Mouse (Mus musculus) midbrain, postnatal 0 days (tissue): ENCODE measurements around the gene Pitpnc1. TPM values are rescaled to one million over a fixed set of nuclear protein-coding genes. Genes with fewer than 3 reads are reported as not detected.

Source experiments
- ATAC-seq: fragments of 200-750 bp; cut with Nextera tagmentation; 2 replicates; pipeline ENCODE4 v1.8.0; 2017; ENCODE audit warnings: moderate number of reproducible peaks, mild to moderate bottlenecking, moderate TSS enrichment, moderate library complexity; ENCODE audit not compliant: low FRiP score
- DNase-seq: peaks from one replicate; pipeline ENCODE4 v3.0.0-alpha.2; 2015; ENCODE audit warnings: low spot score
- H3K27ac ChIP-seq: fragments of 300-500 bp; sonication (generic); 2 replicates; pipeline ENCODE4 v1.5.1; 2014; ENCODE audit warnings: low read depth, mild to moderate bottlenecking, low read length, mixed read lengths
- H3K27me3 ChIP-seq: fragments of 300-500 bp; sonication (generic); 2 replicates; pipeline ENCODE4 v1.6.1; 2014; ENCODE audit warnings: low read length, control low read depth, mixed read lengths; ENCODE audit not compliant: insufficient read depth
- H3K36me3 ChIP-seq: fragments of 300-500 bp; sonication (generic); 2 replicates; pipeline ENCODE4 v1.6.1; 2014; ENCODE audit warnings: low read length, control low read depth, mixed read lengths; ENCODE audit not compliant: insufficient read depth
- H3K4me1 ChIP-seq: fragments of 300-500 bp; sonication (generic); 2 replicates; pipeline ENCODE4 v1.6.1; 2014; ENCODE audit warnings: mild to moderate bottlenecking, control low read depth, antibody characterized with exemption, low read length, mixed read lengths; ENCODE audit not compliant: insufficient read depth
- H3K4me2 ChIP-seq: fragments of 300-500 bp; sonication (generic); 2 replicates; pipeline ENCODE4 v1.6.1; 2014; ENCODE audit warnings: low read depth, mild to moderate bottlenecking, low read length, mixed read lengths; ENCODE audit not compliant: poor library complexity, severe bottlenecking
- H3K4me3 ChIP-seq: fragments of 300-500 bp; sonication (generic); 2 replicates; pipeline ENCODE4 v1.5.1; 2014; ENCODE audit warnings: low read depth, mild to moderate bottlenecking, low read length, moderate library complexity
- H3K9ac ChIP-seq: fragments of 300-500 bp; sonication (generic); replicated peaks from 2 replicates; pipeline ENCODE4 v1.6.1; 2014; ENCODE audit warnings: mild to moderate bottlenecking, low read length, moderate library complexity, mixed read lengths; ENCODE audit not compliant: poor library complexity, severe bottlenecking
- H3K9me3 ChIP-seq: fragments of 300-500 bp; sonication (generic); 2 replicates; pipeline ENCODE4 v1.6.1; 2016; ENCODE audit warnings: low read length, control low read depth
- CTCF ChIP-seq: IDR thresholded peaks from 2 replicates; pipeline ENCODE4 v1.5.1; 2016; ENCODE audit warnings: antibody characterized with exemption, mild to moderate bottlenecking
- WGBS: fragments of 180-500 bp; shearing (Covaris S2); extraction: QIAGEN DNeasy Blood & Tissue Kit; methylation state at CpG from one replicate; pipeline ENCODE4 v1.1.7; 2014; 5-methylcytosine and 5-hydroxymethylcytosine counted together
- polyA plus RNA-seq: library from polyadenylated mRNA; unstranded; fragments of >200 nt; fragmentation: Nextera tagmentation; extraction: Ambion mirVana; gene quantifications from 2 replicates; pipeline ENCODE4 v1.2.1, GENCODE M21; 2015
- total RNA-seq: library from RNA; depleted of rRNA; stranded (reverse); fragments of >200 nt; gene quantifications from 2 replicates; pipeline ENCODE4 v1.2.3, GENCODE M21; 2014

The Pitpnc1 gene
- total and polyA plus RNA-seq, 2 experiments from 2014 or later = 54.0 to 56.5 TPM

DNA sequence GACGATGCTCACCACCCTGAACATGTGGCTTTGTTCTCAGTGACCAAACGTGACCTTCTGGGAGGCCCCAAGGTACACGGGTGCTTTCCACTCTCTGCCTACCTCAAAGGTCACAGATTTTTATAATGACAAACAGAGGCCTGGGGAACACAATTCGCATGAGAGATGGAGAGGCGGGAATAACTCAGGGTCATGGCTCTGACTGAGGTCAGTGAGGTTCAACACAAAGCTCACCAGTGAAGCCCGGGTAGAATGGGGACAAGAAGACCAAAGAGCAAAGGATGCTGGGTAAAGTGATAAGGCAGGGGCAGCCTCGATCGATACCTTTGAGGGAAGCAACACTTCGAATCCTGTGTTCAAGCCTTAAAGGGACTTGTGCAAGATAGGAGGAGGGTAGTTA is 206.7 kb downstream of the Pitpnc1 start:
- H3K4me2 ChIP-seq = no peak overlapping the region
- ATAC-seq (no peak), DNase-seq (no peak)
- no peak overlapping the region for H3K9ac ChIP-seq
- no peak for TF ChIP-seq CTCF
- WGBS = 86% methylated on average over 9 of the region's 9 CpGs
- no peak overlapping the region for H3K4me3 ChIP-seq
- 0 out of 2 replicates have a peak, but pooled peaks cover 2% of the 10 kb centered on the region for H3K9me3 ChIP-seq
- H3K27me3 ChIP-seq = no peaks in the 10 kb centered on the region
- H3K27ac ChIP-seq = no peak overlapping the region
- H3K4me1 ChIP-seq = no peaks in the 10 kb centered on the region
- H3K36me3 ChIP-seq = no peaks in the 10 kb centered on the region

DNA sequence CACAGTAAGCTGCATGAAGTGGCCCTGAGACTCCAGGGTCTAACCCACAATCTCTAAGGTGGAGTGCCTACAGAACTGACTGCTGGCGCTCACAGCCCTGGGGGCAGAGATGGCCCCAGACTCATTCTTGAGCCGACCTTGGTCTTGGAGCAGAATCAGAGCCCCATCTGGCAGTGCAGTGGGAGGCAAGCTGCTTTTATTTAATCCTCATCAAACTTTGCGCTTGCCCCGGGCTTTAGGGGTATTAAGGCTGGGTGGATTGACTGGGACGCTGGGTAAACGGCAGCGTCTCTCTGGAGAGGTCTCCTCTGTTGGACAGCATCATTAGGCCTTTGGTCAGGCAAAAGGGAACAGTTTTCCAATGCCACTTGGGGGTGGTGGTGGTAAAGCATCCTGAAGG is 211.1 kb downstream of the Pitpnc1 start:
- no peak for DNase-seq
- no peak for ATAC-seq
- Histone ChIP-seq H3K4me1 (no peaks in the 10 kb centered on the region), H3K27ac (no peak overlapping the region), H3K9me3 (no peaks in the 10 kb centered on the region), H3K9ac (no peak overlapping the region), H3K4me3 (no peak overlapping the region), H3K27me3 (no peaks in the 10 kb centered on the region), H3K4me2 (no peak overlapping the region), H3K36me3 (no peaks in the 10 kb centered on the region)
- 58% methylated on average over 7 of the region's 7 CpGs for WGBS
- TF ChIP-seq CTCF = no peak

DNA sequence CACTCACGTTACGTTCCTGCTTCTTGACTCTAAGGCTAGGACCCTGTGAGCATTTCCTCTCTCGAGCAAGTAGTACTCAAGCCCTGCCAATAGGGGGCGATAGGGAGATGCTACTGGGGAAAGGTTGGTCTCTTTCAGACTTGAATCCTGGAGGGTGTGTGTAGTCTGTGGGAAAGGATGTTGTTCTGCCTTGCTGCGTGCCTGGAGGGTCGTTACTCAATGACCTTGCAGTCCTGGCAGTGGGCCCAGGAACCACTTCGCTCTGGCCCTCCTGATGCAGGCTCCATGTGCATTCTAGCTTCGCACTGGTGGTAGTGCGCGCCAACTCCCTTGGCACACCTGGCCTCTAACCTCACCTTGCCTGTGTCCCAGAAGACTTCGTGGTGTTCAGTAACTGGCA is 215.3 kb downstream of the Pitpnc1 start:
- 87% methylated on average over 11 of the region's 11 CpGs for WGBS
- H3K9me3 ChIP-seq = no peaks in the 10 kb centered on the region
- H3K4me2 ChIP-seq = no peak overlapping the region
- H3K36me3 ChIP-seq = peaks cover 7% of the 10 kb centered on the region; the same call in 1 of the 2 replicates
- peak; percentile 55 for TF ChIP-seq CTCF
- H3K4me3 ChIP-seq = no peak overlapping the region
- H3K9ac ChIP-seq = no peak overlapping the region
- H3K27me3 ChIP-seq = no peaks in the 10 kb centered on the region
- DNase-seq (no peak), ATAC-seq (no peak)
- no peaks in the 10 kb centered on the region for H3K4me1 ChIP-seq
- H3K27ac ChIP-seq = no peak overlapping the region

DNA sequence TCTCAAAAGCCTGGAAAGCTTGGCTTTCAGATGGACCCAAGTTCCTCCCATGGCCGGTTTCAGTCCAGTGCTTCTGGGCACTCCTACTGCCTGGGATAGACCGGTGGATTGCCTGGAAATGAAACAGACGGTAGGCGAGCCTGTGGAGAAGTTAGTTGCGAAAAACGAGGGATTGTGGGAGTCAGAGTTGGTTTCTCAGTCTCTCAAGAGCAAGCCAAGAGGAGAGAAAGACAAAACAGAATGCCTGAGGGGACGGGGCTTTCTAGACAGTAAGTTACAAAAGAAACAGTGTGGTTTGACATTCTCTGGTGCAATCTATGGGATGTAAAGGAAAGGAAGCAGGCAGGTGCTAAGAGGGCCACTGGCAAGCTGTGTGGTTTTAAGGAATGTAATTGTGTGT is 216.3 kb downstream of the Pitpnc1 start:
- H3K27ac ChIP-seq = no peak overlapping the region
- WGBS = 86% methylated on average over 7 of the region's 7 CpGs
- ATAC-seq (no peak), DNase-seq (no peak)
- peaks cover 7% of the 10 kb centered on the region; the same call in 1 of the 2 replicates for H3K36me3 ChIP-seq
- no peak overlapping the region for H3K9ac ChIP-seq
- no peak overlapping the region for H3K4me3 ChIP-seq
- H3K4me1 ChIP-seq = no peaks in the 10 kb centered on the region
- H3K9me3 ChIP-seq = no peaks in the 10 kb centered on the region
- H3K4me2 ChIP-seq = no peak overlapping the region
- no peaks in the 10 kb centered on the region for H3K27me3 ChIP-seq
- TF ChIP-seq CTCF = no peak

DNA sequence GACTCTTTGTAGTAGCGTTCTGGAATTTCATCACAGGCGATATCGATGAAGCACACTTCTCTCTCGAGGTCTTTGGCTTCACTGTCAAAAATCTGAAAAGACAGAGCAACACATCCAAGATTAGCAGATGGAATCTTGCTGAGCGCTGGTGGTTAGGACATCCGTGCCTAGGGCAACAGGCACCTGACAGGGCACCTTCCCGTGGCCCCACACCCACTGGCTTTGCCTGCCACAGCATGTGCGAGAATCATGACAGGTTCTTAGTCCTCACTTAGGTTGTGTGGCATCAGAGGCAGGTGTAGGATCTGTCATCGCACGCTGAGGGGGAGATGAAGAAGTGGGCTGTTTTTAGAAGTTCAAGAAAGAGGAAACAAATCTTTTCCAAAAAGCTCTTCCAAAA is 218.5 kb downstream of the Pitpnc1 start:
- H3K4me2 ChIP-seq = no peak overlapping the region
- H3K9me3 ChIP-seq = no peaks in the 10 kb centered on the region
- peaks cover 7% of the 10 kb centered on the region; the same call in 1 of the 2 replicates for H3K36me3 ChIP-seq
- H3K4me1 ChIP-seq = no peaks in the 10 kb centered on the region
- WGBS = 94% methylated on average over 10 of the region's 10 CpGs
- no peak overlapping the region for H3K4me3 ChIP-seq
- H3K9ac ChIP-seq = no peak overlapping the region
- no peak for DNase-seq
- no peak overlapping the region for H3K27ac ChIP-seq
- TF ChIP-seq CTCF = no peak
- no peaks in the 10 kb centered on the region for H3K27me3 ChIP-seq
- ATAC-seq = no peak

DNA sequence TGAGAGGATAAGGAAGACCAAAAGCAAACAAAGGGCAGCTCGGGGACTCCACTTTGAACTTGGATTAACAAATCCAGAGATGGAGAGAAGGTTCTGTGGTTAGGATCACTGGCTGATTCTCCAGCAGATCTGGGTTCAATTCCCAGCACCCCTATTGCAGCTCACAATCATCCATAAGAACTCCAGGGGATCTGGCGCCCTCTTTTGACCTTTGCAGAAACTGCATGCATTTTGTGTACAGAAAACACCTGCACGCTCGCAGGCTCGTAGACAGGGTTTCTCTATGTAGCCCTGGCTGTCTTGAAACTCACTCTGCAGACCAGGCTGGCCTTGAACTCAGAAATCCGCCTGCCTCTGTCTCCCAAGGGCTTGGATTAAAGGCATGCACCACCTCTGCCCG is 219.0 kb downstream of the Pitpnc1 start:
- H3K27me3 ChIP-seq = no peaks in the 10 kb centered on the region

More for the DNA sequence above, 219.0 kb downstream of the Pitpnc1 start:
- Histone ChIP-seq H3K4me1 (no peaks in the 10 kb centered on the region), H3K9ac (no peak overlapping the region), H3K4me2 (no peak overlapping the region), H3K9me3 (no peaks in the 10 kb centered on the region), H3K36me3 (peaks cover 7% of the 10 kb centered on the region; the same call in 1 of the 2 replicates), H3K4me3 (no peak overlapping the region), H3K27ac (no peak overlapping the region)
- DNase-seq (no peak), ATAC-seq (no peak)
- WGBS = 83% methylated on average over 7 of the region's 7 CpGs
- 0 out of 2 replicates have a peak, but pooled peaks have one; percentile 11 for TF ChIP-seq CTCF
